Mouse (Mus musculus): ENCODE data around the gene Uhrf1bp1l. TPM values are rescaled to one million over a fixed set of nuclear protein-coding genes. Genes with fewer than 3 reads are reported as not detected.
"Not testable (repeated sequence)": the region's sequence is repeated elsewhere in the genome, so short reads cannot be mapped to it uniquely, and the experiment has no call there.

The Uhrf1bp1l gene
- polyA plus RNA-seq (2012; rRNA removed), result 8.5 and 15.7 TPM in 2 replicates

DNA sequence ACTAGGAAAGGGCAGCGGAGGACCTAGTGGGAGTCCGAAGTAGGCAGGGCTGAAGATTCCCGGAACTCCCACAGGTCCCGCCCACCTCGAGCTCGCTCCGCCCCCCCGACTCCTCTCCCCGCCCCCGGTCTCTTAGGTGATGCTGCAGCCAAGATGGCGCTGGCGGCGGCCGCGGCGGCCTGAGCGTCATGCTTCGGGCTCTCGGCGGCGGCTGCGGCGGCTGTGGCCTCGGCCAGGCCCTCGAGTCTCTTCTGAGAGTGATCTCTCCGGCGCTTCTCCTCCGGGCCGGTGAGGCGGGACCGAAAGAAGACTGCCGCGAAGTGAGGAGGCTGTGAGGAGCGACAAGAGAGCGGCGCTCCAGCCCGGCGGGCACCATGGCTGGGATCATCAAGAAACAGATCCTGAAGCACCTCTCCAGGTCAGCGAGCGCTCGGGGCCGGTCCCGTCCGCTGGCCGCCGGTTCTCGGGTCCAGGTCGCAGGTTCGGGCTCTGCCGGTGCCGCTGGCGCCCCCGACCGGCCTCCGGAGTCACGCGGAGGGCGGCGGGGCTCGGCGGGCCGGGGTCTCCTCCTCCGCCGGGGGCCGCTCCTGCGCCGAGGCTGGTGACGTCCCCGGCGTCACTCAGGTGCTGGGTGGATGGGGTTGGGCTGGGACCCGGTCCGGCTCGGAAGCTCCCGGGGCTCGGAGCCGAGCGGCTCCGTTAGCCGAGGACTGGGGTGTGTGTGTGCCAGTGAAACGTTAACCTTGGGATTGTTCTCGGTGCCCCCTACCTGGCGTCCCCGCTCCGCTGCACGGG, at the start of gene Uhrf1bp1l:
TSS of gene Uhrf1bp1l (plus strand) at position 121 of the 795 bp plus-strand sequence.
- WGBS, result under 1% methylated on average over 83 of the region's 85 CpGs
- DNase-seq (ENCODE audit: low read depth, low spot score), result peak; percentile 76

DNA sequence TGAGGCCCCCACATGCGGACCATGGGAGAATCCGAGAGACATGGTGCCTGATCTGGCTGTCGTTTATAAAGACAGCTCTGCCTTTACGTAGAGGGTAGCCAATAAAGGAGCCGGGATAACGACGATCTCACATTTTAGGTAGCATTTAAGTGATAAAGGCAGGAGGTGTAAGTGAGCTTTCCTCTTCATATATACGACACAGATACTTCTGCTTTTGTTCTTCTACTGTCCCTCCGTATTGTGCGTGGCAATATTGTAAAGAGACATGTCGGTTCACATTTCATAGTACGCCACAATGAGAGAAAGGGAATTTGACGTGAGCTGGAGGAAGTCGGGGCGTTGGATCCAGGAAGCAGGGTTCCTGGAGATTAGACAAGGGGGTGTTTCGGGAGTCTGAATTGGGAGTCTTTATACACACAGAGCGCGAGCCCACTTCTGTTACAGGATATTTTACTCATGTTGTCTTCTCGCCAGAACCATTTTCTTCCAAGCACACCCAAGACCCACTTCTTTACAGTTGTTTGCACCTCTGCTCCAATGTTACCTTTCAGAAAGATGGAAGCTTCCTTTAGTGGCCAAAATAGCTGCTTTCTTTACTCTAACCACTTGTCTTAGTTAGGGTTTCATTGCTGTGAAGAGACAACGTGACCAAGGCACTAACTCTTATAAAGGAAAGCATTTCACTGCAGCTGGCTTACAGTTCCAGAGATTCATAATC, 49.4 kb upstream of the Uhrf1bp1l start:
- WGBS, result 79% methylated on average over 20 of the region's 20 CpGs

DNA sequence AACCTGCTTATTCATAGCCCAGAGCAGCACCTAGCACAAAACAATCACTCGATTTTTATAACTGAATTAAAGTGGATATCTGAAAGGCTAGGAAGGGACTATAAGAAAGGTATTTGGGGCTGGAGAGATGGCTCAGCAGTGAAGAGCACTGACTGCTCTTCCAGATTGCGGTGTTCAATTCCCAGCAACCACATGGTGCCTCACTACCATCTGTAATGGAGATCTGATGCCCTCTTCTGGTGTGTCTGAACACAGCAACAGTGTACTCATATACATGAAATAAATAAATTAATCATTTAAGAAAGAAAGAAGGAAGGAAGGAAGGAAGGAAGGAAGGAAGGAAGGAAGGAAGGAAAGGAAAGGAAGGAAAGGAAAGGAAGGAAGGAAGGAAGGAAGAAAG, 48.5 kb upstream of the Uhrf1bp1l start:
- WGBS, result 60% methylated on average over 2 of the region's 2 CpGs

More for the DNA sequence above, 49.4 kb upstream of the Uhrf1bp1l start:
- DNase-seq (ENCODE audit: low read depth, low spot score), result no peak

DNA sequence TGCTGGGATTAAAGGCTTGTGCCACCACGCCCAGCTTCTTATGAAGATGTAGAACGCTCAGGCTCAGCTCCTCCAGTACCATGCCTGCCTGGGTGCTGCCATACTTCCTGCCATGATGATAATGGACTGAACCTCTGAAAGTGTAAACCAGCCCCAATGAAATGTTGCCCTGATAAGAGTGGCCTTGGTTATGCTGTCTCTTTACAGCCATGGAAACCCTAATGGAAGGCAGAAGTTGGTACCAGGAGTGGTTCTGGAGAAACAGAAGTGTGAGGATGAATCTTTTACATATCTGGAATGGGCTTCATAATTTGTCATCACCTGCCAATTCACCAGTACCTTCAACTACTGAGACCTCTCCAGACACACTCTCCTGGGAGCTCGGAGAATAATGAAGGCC, 46.8 kb upstream of the Uhrf1bp1l start:
- no peak for DNase-seq (ENCODE audit: low read depth, low spot score)
- 91% methylated on average over 3 of the region's 3 CpGs for WGBS

More for the DNA sequence above, 48.5 kb upstream of the Uhrf1bp1l start:
- DNase-seq (ENCODE audit: low read depth, low spot score), result not testable (repeated sequence)

DNA sequence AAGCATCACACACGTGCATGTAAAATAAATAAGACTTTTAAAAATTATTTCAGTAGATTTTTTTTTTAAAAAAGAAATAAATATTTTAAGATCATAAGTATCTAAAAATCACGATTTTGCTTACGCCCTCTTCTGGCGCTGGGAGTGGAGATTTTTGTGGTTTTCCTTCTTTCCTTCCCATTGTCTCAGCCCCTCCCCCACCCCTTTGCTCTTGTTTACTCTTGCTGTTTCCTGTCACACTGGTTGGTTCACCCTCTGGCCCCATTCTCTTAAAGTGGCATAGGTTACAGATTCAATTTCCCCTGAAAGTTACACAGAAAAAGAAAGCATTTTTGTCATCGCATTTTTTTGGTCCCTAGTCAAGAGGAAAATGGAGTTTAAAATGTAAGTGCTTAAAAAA, 41.7 kb upstream of the Uhrf1bp1l start:
- WGBS, result 28% methylated on average over 5 of the region's 5 CpGs
- DNase-seq (ENCODE audit: low read depth, low spot score), result peak; percentile 21

DNA sequence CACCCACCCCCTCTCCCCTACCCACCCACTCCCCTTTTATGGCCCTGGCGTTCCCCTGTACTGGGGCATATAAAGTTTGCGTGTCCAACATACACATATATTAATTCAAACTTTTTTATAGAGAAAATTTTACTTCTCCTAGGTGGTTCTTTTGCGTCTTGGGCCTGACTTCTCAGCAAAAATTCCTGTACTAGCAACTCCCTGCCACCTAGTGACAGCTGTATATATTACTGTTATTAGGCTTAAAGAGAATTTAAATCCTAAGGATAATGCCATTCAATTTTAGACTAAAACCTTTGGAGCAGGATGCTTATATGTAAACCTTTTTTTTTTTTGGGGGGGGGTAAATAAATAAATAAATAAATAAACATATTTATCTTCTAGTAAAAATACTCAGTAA, 37.4 kb upstream of the Uhrf1bp1l start:
- DNase-seq (ENCODE audit: low read depth, low spot score), result no peak
- 75% methylated on average over 3 of the region's 3 CpGs for WGBS

DNA sequence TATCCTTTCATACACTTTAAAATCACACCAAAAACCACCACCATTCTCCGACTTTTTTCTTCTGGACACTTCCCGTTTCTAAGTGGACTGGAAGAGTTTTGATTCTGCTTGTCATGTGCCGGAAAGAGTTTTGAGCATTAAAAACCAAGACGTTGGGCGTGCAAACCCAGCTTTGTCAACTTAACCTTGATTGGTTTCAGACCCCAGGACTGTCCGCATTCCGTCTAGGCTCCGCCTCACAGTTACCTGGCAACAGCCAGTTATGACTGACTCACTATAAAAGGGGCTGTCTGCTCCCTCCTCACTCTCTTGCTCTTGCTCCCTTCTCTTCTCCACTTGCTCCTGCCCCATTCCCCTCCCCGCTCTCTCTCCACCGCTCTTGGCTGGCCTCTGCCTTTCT, 36.1 kb upstream of the Uhrf1bp1l start:
- WGBS, result 20% methylated on average over 10 of the region's 10 CpGs
- DNase-seq (ENCODE audit: low read depth, low spot score), result no peak

DNA sequence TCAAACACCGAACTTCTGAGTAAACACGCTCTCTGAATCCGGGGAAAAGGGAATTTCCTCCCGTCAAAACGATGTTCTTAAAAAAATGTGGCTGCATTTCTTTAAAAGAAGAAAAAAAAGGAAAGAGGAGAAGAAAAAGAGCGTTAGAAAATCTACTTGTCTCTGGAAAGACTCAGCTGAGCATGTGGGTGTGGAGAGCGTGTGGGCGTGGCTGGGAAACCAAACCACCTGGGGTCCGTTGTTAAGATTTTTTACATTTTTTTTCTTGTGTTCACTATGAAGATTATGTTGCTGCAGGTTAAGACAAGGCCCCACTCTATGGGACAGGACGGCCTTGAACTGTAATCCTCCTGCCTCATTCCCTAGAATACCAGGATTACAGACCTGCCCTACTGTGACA, 29.9 kb upstream of the Uhrf1bp1l start:
- DNase-seq (ENCODE audit: low read depth, low spot score), result no peak
- 71% methylated on average over 10 of the region's 10 CpGs for WGBS

DNA sequence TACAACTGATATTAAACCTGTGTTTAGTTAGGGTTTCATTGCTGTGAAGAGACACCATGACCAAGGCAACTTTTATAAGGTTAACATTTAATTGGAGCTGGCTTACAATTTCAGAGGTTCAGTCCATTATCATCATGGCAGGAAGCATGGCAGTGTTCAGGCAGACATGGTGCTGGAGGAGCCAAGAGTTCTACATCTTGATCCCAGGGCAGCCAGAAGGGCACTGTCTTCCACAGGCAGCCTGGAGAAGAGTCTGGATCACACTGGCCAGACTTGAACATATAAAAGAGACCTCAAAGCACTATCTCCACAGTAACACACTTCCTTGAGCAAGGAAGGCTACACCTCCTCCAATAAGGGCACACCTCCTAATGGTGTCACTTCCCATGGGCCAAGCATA, 24.5 kb upstream of the Uhrf1bp1l start:
- no peak for DNase-seq (ENCODE audit: low read depth, low spot score)

DNA sequence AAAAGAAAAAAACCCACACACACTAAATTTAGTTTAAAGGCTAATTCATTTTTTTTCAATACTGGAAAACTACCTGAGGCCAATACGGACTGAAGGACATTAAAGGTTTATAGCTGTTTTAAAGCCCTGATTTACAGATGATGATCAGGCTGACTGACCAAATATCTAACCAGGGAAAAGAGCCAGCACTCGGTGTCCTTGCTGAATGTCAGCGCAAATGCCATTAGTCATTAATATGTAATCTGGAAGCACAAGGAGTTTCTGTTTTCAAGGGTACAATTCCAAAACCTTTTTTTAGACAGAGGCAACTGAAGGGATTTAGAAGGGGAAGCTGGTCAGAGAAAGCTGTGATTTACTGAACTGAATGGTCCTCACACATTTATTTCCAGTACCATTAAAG, 24.0 kb upstream of the Uhrf1bp1l start:
- DNase-seq (ENCODE audit: low read depth, low spot score), result no peak
- WGBS, result 83% methylated on average over 3 of the region's 3 CpGs

DNA sequence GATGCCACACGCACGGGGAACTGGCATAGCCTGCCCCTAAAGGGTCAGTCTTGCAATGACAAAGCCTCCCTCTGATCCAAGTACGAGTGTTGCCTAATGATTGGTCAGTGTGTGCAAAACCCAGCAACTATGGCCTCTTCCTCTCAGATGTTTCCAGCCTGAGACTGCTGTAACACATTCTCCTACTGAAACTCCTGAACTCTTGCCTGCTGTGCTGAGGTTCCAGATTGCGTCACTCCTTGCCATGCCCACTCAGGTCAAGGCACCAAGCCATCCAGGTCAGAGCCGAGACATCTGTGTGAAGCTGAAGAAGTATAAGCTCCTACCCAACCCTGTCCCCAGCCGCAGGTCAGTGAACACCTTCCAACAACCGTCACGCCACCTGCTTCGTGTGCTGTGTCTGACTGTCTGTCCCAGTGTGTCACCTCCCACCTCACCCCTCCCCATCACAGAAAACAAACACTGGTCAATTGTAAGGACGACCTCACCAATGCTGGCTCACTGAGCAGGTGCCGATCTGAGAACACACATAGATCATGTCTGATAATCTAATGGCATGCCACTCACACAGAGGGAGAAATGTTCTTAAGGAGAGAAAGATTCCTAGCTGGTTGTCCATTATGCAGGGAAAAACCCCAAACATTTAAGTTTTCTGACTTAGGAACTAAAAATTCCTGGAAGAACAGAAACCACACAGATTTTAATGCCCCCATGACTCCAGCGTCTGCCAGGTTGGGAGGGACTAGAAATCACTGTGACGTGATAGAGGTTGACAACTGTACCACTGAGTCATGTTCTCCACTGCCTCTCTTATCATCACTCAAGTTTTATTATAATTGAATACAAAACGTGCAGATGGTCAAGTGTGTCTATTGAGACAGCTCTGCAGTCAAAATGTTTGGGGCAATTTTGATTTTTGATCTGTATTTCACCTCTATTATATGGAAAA, 22.3 kb upstream of the Uhrf1bp1l start:
- no peak for DNase-seq (ENCODE audit: low read depth, low spot score)
- 86% methylated on average over 14 of the region's 14 CpGs for WGBS

DNA sequence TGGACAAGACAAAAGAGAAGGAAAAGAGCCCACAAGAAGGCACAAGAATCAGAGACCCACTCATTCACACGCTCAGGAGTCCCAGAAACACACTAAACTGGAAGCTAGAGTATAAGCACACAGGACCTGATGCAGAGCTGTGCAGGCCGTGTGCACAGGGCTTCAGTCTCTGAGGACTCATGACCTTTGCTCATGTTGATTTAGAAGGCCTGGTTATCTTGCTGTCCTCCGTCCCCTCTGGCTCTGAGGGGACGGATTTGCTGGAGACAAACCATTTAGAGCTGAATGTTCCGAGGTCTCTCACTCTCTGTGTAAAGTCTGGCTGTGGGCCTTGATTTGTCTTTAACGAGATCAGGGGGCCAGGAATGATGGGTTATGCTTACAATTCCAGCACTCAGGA, 14.4 kb upstream of the Uhrf1bp1l start:
- 70% methylated on average over 6 of the region's 6 CpGs for WGBS
- DNase-seq (ENCODE audit: low read depth, low spot score), result no peak

DNA sequence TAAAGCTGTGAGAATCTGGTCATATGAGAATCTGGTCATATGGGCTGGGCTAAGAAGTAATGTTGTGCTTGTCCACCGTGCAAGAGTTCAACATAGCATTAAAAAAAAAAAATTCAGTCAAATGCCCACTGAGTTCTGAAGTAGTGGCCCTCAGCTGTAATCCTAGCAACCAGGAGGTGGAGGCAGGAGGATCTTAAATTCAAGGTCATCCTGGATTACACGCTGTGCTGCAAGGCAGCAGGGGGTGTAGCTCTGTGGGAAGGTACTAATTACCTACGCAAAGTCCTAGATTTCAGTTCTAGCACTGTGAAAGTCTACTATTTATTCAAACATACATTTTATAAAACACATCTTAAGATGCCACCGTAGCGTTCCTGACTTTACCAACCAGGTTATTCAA, 13.4 kb upstream of the Uhrf1bp1l start:
- 5% methylated on average over 5 of the region's 5 CpGs for WGBS
- no peak for DNase-seq (ENCODE audit: low read depth, low spot score)

DNA sequence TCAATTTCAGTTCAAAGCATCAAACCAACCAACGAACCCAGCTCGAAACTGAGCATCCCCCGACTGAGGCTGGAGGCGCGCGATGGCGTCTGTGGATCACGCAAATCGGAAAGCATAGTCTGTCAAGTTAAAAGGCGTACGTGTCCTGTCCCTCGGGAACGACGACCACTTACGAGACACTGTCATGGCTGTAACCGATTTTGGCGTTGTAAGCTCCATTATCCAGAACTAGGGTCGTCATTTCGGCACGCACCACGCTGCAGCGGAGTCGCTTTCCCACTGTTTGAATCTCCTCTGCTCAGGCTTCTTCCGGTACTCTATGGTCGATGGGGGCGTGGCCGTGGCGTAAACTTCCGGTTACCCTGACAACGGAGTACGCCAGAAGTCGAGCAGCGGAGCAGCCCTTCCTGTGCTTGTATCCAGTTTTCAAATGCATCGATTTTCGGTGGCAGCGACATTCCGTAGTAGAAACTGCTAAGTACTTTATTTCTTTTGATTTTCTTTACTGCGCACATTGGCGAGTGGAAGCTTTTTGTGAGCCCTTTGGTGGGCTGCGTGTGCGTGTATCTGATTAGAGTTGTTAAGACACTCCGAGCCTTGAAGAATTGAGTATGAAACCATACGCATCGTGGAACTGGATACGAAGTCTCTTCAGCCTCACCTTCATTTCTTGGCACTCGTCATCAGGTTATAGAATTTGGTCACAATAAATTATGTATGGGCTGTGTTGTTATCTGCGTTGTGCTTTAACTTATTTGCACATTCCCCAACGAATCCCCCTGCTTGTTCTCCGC, 12.6 kb upstream of the Uhrf1bp1l start, which contains the start of gene Actr6:
TSS of gene Actr6 (minus strand) at position 295 of the 794 bp plus-strand sequence.
- WGBS, result under 1% methylated on average over 49 of the region's 49 CpGs
- DNase-seq (ENCODE audit: low read depth, low spot score), result peak; percentile 87

DNA sequence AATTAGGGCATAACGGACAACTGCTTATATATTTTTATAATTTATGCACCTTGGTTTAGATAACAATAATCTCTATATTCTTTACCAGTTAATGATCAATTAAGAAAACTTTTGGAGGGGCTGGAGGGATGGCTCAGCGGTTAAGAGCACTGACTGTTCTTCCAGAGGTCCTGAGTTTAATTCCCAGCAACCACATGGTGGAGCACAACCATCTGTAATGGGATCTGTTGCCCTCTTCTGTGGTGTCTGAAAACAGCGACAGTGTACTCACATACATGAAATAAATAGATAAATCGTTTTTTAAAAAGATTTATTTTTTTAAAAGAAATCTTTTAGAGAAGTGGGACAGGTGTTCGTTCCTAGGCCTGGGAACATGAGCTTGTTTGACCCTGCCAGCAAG, 7.7 kb upstream of the Uhrf1bp1l start:
- 32% methylated on average over 5 of the region's 5 CpGs for WGBS
- DNase-seq (ENCODE audit: low read depth, low spot score), result no peak

DNA sequence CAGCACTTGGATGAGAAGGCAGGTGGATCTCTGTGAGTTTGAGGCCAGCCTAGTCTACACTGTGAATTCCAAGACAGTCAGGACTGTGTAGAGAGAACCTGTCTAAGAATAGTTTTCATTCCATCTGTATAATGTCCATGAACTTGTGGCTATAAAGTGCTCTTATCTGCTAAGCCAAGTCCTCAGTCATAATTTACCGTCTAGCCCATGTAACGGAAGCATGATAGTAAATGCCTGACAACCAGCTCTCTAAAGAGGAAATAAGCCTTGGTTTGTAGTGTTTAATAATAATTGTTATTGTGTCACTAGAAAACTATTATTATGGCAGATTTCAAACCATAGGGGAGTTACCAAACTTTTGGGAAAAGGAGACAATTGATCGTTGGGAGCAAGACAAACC, 6.9 kb upstream of the Uhrf1bp1l start:
- DNase-seq (ENCODE audit: low read depth, low spot score), result no peak
- 61% methylated on average over 3 of the region's 3 CpGs for WGBS

DNA sequence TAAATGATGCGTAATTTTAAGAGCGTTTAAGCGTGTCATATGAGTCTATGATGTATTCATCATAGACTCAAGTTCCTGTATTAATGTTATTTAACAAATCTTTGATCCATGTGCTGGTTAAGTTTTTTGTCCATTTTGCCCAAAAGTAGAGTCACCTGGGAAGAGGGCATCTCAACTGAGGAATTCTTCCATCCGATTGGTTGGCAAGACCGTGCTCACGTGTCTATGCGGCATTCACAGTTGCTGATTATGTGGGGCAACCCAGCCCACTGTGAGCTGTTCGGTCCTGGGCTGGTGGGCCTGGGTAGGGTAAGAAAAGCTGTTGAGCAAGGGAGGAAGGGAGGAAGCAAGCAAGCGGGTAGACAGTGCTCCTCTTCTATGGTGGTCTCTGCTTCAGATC, 6.4 kb upstream of the Uhrf1bp1l start:
- DNase-seq (ENCODE audit: low read depth, low spot score), result no peak
- WGBS, result 87% methylated on average over 9 of the region's 9 CpGs

DNA sequence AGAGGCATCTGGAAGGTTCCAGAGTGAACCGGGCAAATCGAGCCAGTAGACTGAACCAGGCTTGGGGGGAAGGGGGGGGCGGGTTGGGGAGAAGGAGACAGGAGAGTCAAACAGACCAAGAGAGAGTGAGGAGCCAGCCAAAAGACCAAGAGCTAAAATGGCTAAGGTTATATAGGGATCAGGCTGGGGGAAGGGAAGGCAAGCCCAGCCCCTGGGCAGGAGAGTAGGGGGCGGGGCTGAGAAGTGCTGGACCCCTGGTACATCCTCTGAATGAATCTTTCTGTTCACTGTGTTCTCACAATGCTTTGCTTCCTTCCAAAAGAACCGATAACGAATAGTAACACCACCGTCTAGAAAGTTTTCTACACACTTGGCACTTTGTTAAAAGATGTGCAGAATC, 5.1 kb upstream of the Uhrf1bp1l start:
- no peak for DNase-seq (ENCODE audit: low read depth, low spot score)
- WGBS, result 53% methylated on average over 7 of the region's 7 CpGs

DNA sequence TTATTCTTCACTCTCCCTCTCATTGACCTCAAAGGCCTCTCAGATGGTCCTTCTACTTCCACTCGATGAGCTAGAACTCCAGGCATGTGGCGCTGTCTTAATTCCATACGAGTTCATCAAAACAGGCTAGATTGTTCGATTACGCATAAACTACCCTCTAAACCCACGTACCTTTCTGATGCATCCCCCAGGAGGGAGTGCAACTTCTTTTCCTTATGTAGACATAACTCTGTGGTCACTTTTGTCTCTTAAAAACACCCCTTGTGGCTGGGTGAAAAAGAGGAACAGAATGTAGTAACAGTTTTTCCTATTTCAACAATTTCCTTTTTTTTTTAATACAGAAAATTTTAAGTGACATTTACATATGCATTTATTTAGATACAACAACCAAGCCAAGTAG, 3.8 kb upstream of the Uhrf1bp1l start:
- 80% methylated on average over 6 of the region's 6 CpGs for WGBS
- DNase-seq (ENCODE audit: low read depth, low spot score), result no peak
